Mouse (Mus musculus) fibroblast of lung, adult 2 months (primary cell): ENCODE measurements around the gene Myrip.

ENCODE experiments used
- DNase-seq: peaks from one replicate; pipeline ENCODE4 v3.0.0-alpha.2; 2011; ENCODE audit warnings: low read depth

Gene Myrip

GRCm38 (mm10) chr9:120338172-120338571 lies 36.9 kb downstream of the Myrip start:
- DNase-seq = no peak

- DNase-seq = peak; percentile 23
Measured at GRCm38 (mm10) chr9:120339975-120340695, 38.8 kb downstream of the Myrip start.

GRCm38 (mm10) chr9:120343123-120343790 lies 41.9 kb downstream of the Myrip start:
- no peak for DNase-seq

GRCm38 (mm10) chr9:120345651-120346151 lies 44.4 kb downstream of the Myrip start:
- peak; percentile 40 for DNase-seq

- peak; percentile 40 for DNase-seq
Measured at GRCm38 (mm10) chr9:120349145-120349544, 47.8 kb downstream of the Myrip start.

- no peak for DNase-seq
Measured at GRCm38 (mm10) chr9:120350346-120350745, 49.0 kb downstream of the Myrip start.

- DNase-seq = no peak
Measured at GRCm38 (mm10) chr9:120351061-120351460, 49.7 kb downstream of the Myrip start.

- no peak for DNase-seq
Measured at GRCm38 (mm10) chr9:120351474-120351873, 50.2 kb downstream of the Myrip start.

GRCm38 (mm10) chr9:120353036-120353435 lies 51.7 kb downstream of the Myrip start:
- DNase-seq = no peak

- no peak for DNase-seq
Measured at GRCm38 (mm10) chr9:120353967-120354366, 52.7 kb downstream of the Myrip start.

GRCm38 (mm10) chr9:120354550-120355345 lies 53.4 kb downstream of the Myrip start:
- DNase-seq = no peak

GRCm38 (mm10) chr9:120356490-120356889 lies 55.2 kb downstream of the Myrip start:
- no peak for DNase-seq

- no peak for DNase-seq
Measured at GRCm38 (mm10) chr9:120358060-120358459, 56.7 kb downstream of the Myrip start.

- DNase-seq = peak; percentile 80
Measured at GRCm38 (mm10) chr9:120360397-120361177, 59.3 kb downstream of the Myrip start.

GRCm38 (mm10) chr9:120361656-120362055 lies 60.3 kb downstream of the Myrip start:
- no peak for DNase-seq

GRCm38 (mm10) chr9:120362684-120363083 lies 61.4 kb downstream of the Myrip start:
- no peak for DNase-seq

GRCm38 (mm10) chr9:120364653-120365283 lies 63.5 kb downstream of the Myrip start:
- no peak for DNase-seq

- DNase-seq = no peak
Measured at GRCm38 (mm10) chr9:120367526-120367925, 66.2 kb downstream of the Myrip start.

- no peak for DNase-seq
Measured at GRCm38 (mm10) chr9:120371633-120372032, 70.3 kb downstream of the Myrip start.

- no peak for DNase-seq
Measured at GRCm38 (mm10) chr9:120372347-120372746, 71.0 kb downstream of the Myrip start.

- peak; percentile 6 for DNase-seq
Measured at GRCm38 (mm10) chr9:120377726-120378125, 76.4 kb downstream of the Myrip start.
